Mouse (Mus musculus) kidney, embryonic 15.5 days (tissue): ENCODE data around the gene Misp. TPM values are rescaled to one million over a fixed set of nuclear protein-coding genes. Genes with fewer than 3 reads are reported as not detected.
A peak's percentile ranks its signal among the peaks of the same experiment; 100 is the strongest.

Experiments
- ATAC-seq: fragments of 200-750 bp; cut with Nextera tagmentation; replicated peaks from 2 replicates; pipeline ENCODE4 v1.8.0; 2017; ENCODE audit warnings: moderate TSS enrichment; ENCODE audit not compliant: low FRiP score
- H3K27ac ChIP-seq: fragments of 300-500 bp; sonication (generic); 2 replicates; pipeline ENCODE4 v1.5.1; 2015; ENCODE audit warnings: mild to moderate bottlenecking, inconsistent platforms
- H3K27me3 ChIP-seq: fragments of 300-500 bp; sonication (generic); 2 replicates; pipeline ENCODE4 v1.6.1; 2015; ENCODE audit warnings: inconsistent platforms
- H3K36me3 ChIP-seq: fragments of 300-500 bp; sonication (generic); 2 replicates; pipeline ENCODE4 v1.6.1; 2015; ENCODE audit warnings: inconsistent platforms
- H3K4me1 ChIP-seq: fragments of 300-500 bp; sonication (generic); 2 replicates; pipeline ENCODE4 v1.6.1; 2015; ENCODE audit warnings: inconsistent platforms
- H3K4me2 ChIP-seq: fragments of 300-500 bp; sonication (generic); 2 replicates; pipeline ENCODE4 v1.6.1; 2015; ENCODE audit warnings: moderate library complexity, mild to moderate bottlenecking, inconsistent platforms
- H3K4me3 ChIP-seq: fragments of 300-500 bp; sonication (generic); replicated peaks from 2 replicates; pipeline ENCODE4 v1.5.1; 2015; ENCODE audit warnings: mild to moderate bottlenecking, inconsistent platforms
- H3K9ac ChIP-seq: fragments of 300-500 bp; sonication (generic); 2 replicates; pipeline ENCODE4 v1.6.1; 2015; ENCODE audit warnings: mild to moderate bottlenecking, inconsistent platforms
- H3K9me3 ChIP-seq: fragments of 300-500 bp; sonication (generic); replicated peaks from 2 replicates; pipeline ENCODE4 v1.6.1; 2016; ENCODE audit warnings: inconsistent platforms
- WGBS: fragments of 180-500 bp; shearing (Covaris S2); methylation state at CpG from one replicate; pipeline ENCODE4 v1.1.7; 2015; ENCODE audit warnings: mixed read lengths; 5-methylcytosine and 5-hydroxymethylcytosine counted together
- polyA plus RNA-seq: library from polyadenylated mRNA; unstranded; fragments of >200 nt; fragmentation: Nextera tagmentation; extraction: Ambion mirVana; gene quantifications from 2 replicates; pipeline ENCODE4 v1.2.1, GENCODE M21; 2015

The Misp gene
- polyA plus RNA-seq, 1 experiment from 2014 or later = 15.2 TPM

DNA sequence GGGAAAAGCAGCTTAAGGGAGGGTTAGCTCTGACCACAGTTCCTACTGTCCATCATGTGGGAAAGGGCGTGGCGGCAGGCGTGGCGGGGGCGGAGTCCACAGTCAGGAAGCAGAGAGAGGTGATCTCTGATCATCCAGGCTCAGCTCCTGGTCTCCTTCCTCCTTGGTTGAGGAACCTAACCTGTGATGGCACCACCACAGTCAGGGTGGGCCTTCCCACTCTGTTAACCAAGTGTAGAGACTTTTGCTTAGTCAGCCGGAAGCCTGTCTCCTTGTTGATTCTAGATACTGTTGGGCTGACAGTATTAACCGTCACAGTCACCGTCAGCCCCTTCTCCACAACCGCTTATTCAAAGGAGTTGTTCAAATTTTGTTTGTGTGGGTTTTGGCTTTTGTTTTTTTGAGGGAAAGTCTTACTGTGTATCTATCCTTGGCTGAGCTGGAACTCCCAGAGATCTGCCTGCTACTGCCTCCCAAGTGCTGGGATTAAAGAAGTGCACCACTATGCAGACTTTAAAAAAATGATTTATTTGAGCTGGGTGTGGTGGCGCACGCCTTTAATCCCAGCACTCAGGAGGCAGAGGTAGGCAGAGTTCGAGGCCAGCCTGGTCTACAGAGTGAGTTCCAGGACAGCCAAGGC, 22.4 kb upstream of the Misp start:
- Histone ChIP-seq H3K4me1 (peaks cover 83% of the 10 kb centered on the region), H3K27me3 (no peaks in the 10 kb centered on the region), H3K9ac (no peak overlapping the region), H3K4me3 (no peak overlapping the region), H3K27ac (peak overlapping the region; percentile 52), H3K36me3 (0 out of 2 replicates have a peak, but pooled peaks cover 3% of the 10 kb centered on the region), H3K4me2 (no peak overlapping the region), H3K9me3 (no peaks in the 10 kb centered on the region)
- no peak for ATAC-seq
- WGBS = 73% methylated on average over 12 of the region's 12 CpGs

- Histone ChIP-seq H3K9me3 (no peaks in the 10 kb centered on the region), H3K9ac (no peak overlapping the region), H3K36me3 (0 out of 2 replicates have a peak, but pooled peaks cover 3% of the 10 kb centered on the region), H3K27ac (peak overlapping the region; percentile 43; the same call in 1 of the 2 replicates), H3K4me2 (no peak overlapping the region), H3K4me3 (no peak overlapping the region), H3K4me1 (peaks cover 88% of the 10 kb centered on the region), H3K27me3 (no peaks in the 10 kb centered on the region)
- 65% methylated on average over 11 of the region's 11 CpGs for WGBS
- ATAC-seq = no peak
Observed at GRCm38 (mm10) chr10:79800508-79800907, 20.3 kb upstream of the Misp start.

- Histone ChIP-seq H3K27me3 (no peaks in the 10 kb centered on the region), H3K4me1 (peaks cover 92% of the 10 kb centered on the region), H3K9ac (no peak overlapping the region), H3K36me3 (0 out of 2 replicates have a peak, but pooled peaks cover 3% of the 10 kb centered on the region), H3K4me2 (peak overlapping the region; percentile 20; the same call in 1 of the 2 replicates), H3K27ac (peak overlapping the region; percentile 89), H3K4me3 (no peak overlapping the region), H3K9me3 (no peaks in the 10 kb centered on the region)
- WGBS = 32% methylated on average over 3 of the region's 3 CpGs
- 0 out of 2 replicates have a peak, but pooled peaks have one; percentile 19 for ATAC-seq
Observed at GRCm38 (mm10) chr10:79801837-79802236, 19.0 kb upstream of the Misp start.

DNA sequence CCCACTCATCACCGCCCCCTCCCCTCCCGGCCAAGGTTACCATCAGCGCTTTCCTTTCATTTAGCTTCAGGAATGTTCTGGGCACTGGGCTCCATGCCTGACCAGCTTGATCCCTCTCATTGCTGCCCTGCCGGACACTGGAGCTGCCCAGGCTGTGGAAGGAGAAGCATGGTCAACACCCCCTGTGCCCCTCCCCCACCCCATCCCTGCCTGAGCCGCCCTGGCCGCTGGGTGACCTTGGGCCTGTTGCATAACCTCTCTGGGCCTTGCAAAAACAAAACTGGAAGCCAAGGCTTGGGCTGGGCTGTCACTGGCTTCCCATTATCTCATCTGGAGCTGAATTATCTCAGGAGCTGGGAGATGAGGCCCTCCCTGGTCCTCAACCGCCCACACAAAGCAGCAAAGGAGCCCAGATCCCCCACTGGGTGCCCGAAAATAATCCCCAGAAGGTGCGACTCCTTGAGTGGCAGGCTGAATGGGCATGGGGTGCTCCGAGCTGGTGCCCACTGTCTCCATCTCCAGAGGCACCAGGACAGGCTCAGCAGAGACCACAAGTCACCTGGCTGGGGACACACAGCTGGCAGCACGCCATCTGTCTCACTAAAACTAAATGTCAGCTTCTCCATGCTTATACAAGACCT, 18.3 kb upstream of the Misp start:
- 30% methylated on average over 11 of the region's 11 CpGs for WGBS
- Histone ChIP-seq H3K9me3 (no peaks in the 10 kb centered on the region), H3K36me3 (peaks cover 8% of the 10 kb centered on the region; the same call in 1 of the 2 replicates), H3K27ac (peak overlapping the region; percentile 89), H3K4me3 (no peak overlapping the region), H3K4me1 (peaks cover 92% of the 10 kb centered on the region), H3K27me3 (no peaks in the 10 kb centered on the region), H3K9ac (peak overlapping the region; percentile 2; the same call in 1 of the 2 replicates), H3K4me2 (peak overlapping the region; percentile 20; the same call in 1 of the 2 replicates)
- peak; percentile 47 for ATAC-seq

- Histone ChIP-seq H3K27ac (peak overlapping the region; percentile 89), H3K9ac (0 out of 2 replicates have a peak overlapping the region, but pooled peaks have one; percentile 2), H3K4me1 (peaks cover 86% of the 10 kb centered on the region), H3K27me3 (no peaks in the 10 kb centered on the region), H3K4me3 (peak overlapping the region; percentile 9), H3K4me2 (peak overlapping the region; percentile 46), H3K9me3 (no peaks in the 10 kb centered on the region), H3K36me3 (peaks cover 22% of the 10 kb centered on the region)
- peak; percentile 57 for ATAC-seq
- 9% methylated on average over 29 of the region's 29 CpGs for WGBS
Observed at GRCm38 (mm10) chr10:79803716-79804323, 17.0 kb upstream of the Misp start.

DNA sequence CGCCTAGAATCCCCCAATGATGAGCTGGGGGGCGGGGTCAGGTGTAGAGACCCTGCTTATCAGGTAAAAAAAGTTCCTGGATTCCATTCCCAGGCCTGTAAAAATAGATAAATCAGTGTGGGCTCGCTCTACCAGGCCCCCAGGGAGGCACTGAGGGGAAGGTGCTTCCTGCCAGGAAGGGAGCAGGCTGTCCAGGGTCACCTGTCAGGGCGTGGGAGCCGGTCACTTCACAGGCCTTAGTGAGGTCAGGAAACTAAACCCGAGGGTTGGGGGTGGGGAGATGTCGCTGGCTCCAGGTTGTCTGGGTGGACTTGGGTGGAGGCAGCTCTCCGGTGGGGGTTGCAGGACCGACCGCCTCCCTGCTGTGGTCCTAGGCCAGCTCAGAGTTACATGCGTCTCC, 15.2 kb upstream of the Misp start:
- H3K27me3 ChIP-seq = no peaks in the 10 kb centered on the region
- H3K4me2 ChIP-seq = peak overlapping the region; percentile 7; the same call in 1 of the 2 replicates
- H3K4me1 ChIP-seq = peaks cover 75% of the 10 kb centered on the region
- 20% methylated on average over 11 of the region's 11 CpGs for WGBS
- H3K36me3 ChIP-seq = peaks cover 40% of the 10 kb centered on the region
- no peak overlapping the region for H3K9ac ChIP-seq
- no peaks in the 10 kb centered on the region for H3K9me3 ChIP-seq
- H3K4me3 ChIP-seq = no peak overlapping the region
- peak overlapping the region; percentile 89 for H3K27ac ChIP-seq
- peak; percentile 30 for ATAC-seq

GRCm38 (mm10) chr10:79806331-79806730, 14.5 kb upstream of the Misp start:
- H3K4me2 ChIP-seq = no peak overlapping the region

DNA sequence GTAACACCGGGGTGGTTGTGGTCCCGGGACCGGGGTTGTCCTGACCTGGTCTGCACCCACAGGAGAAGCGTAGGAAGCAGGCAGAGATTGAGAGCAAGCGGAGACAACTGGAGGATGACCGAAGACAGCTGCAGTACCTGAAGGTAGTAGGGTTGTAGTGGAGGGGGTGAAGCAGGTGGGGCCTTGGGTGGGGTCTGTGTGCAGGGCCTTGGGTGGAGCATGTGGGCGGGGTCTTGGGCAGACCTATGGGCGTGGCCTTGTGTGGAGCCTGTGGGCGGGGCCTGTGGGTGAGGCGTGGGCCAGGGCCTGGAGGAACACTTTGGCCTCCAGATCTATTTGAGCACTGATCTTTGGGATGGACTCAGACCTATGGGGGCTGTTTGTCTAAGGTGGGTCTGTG, 13.8 kb upstream of the Misp start:
- Histone ChIP-seq H3K4me1 (peaks cover 64% of the 10 kb centered on the region), H3K27me3 (no peaks in the 10 kb centered on the region), H3K4me2 (no peak overlapping the region), H3K36me3 (peaks cover 49% of the 10 kb centered on the region), H3K27ac (peak overlapping the region; percentile 80), H3K9ac (no peak overlapping the region), H3K9me3 (no peaks in the 10 kb centered on the region), H3K4me3 (no peak overlapping the region)
- no peak for ATAC-seq
- 74% methylated on average over 10 of the region's 10 CpGs for WGBS

More at GRCm38 (mm10) chr10:79806331-79806730, 14.5 kb upstream of the Misp start:
- peaks cover 43% of the 10 kb centered on the region for H3K36me3 ChIP-seq
- ATAC-seq = no peak
- peaks cover 68% of the 10 kb centered on the region for H3K4me1 ChIP-seq
- no peaks in the 10 kb centered on the region for H3K27me3 ChIP-seq
- no peaks in the 10 kb centered on the region for H3K9me3 ChIP-seq
- WGBS = 72% methylated on average over 9 of the region's 9 CpGs
- H3K27ac ChIP-seq = peak overlapping the region; percentile 89; the same call in 1 of the 2 replicates
- H3K9ac ChIP-seq = no peak overlapping the region
- no peak overlapping the region for H3K4me3 ChIP-seq

- no peak overlapping the region for H3K4me2 ChIP-seq
- peaks cover 55% of the 10 kb centered on the region for H3K36me3 ChIP-seq
- ATAC-seq = no peak
- WGBS = 47% methylated on average over 11 of the region's 11 CpGs
- no peaks in the 10 kb centered on the region for H3K27me3 ChIP-seq
- H3K27ac ChIP-seq = peak overlapping the region; percentile 80
- H3K4me3 ChIP-seq = no peak overlapping the region
- H3K9ac ChIP-seq = no peak overlapping the region
- H3K4me1 ChIP-seq = peaks cover 62% of the 10 kb centered on the region
- no peaks in the 10 kb centered on the region for H3K9me3 ChIP-seq
Observed at GRCm38 (mm10) chr10:79807826-79808225, 13.0 kb upstream of the Misp start.

GRCm38 (mm10) chr10:79808728-79809127, 12.1 kb upstream of the Misp start:
- Histone ChIP-seq H3K27ac (peak overlapping the region; percentile 80), H3K9me3 (no peaks in the 10 kb centered on the region)
- 85% methylated on average over 11 of the region's 11 CpGs for WGBS

GRCm38 (mm10) chr10:79811736-79812637, 8.8 kb upstream of the Misp start:
- peak; percentile 13 for ATAC-seq
- WGBS = 26% methylated on average over 15 of the region's 15 CpGs
- H3K36me3 ChIP-seq = peaks cover 76% of the 10 kb centered on the region

More at GRCm38 (mm10) chr10:79808728-79809127, 12.1 kb upstream of the Misp start:
- H3K4me3 ChIP-seq = no peak overlapping the region
- H3K9ac ChIP-seq = no peak overlapping the region
- no peak for ATAC-seq
- H3K27me3 ChIP-seq = no peaks in the 10 kb centered on the region
- peaks cover 53% of the 10 kb centered on the region for H3K4me1 ChIP-seq
- no peak overlapping the region for H3K4me2 ChIP-seq
- peaks cover 58% of the 10 kb centered on the region for H3K36me3 ChIP-seq

More at GRCm38 (mm10) chr10:79811736-79812637, 8.8 kb upstream of the Misp start:
- Histone ChIP-seq H3K4me3 (no peak overlapping the region), H3K4me1 (peaks cover 42% of the 10 kb centered on the region), H3K9me3 (no peaks in the 10 kb centered on the region), H3K9ac (no peak overlapping the region), H3K4me2 (no peak overlapping the region), H3K27me3 (no peaks in the 10 kb centered on the region), H3K27ac (no peak overlapping the region; the same call in 1 of the 2 replicates)
